Mouse (Mus musculus) ES-Bruce4 (cell line): ENCODE data around the gene Hsd17b1.
A peak's percentile ranks its signal among the peaks of the same experiment; 100 is the strongest.

ENCODE experiments used
- CTCF ChIP-seq: IDR thresholded peaks from one replicate; pipeline ENCODE4 v1.8.1; 2011; ENCODE audit warnings: low read depth, low read length
- POLR2A ChIP-seq: IDR thresholded peaks from one replicate; pipeline ENCODE4 v1.8.1; 2011; ENCODE audit warnings: low read length; ENCODE audit not compliant: insufficient read depth

GRCm38 (mm10) chr11:101082208-101083082, 4.2 kb downstream of the Hsd17b1 start, which contains the start of gene Coasy:
- TF ChIP-seq POLR2A, result peak; percentile 52
- no peak for TF ChIP-seq CTCF
